Mouse (Mus musculus): Measurements from ENCODE around the gene Angpt4.

Angpt4 gene

DNA sequence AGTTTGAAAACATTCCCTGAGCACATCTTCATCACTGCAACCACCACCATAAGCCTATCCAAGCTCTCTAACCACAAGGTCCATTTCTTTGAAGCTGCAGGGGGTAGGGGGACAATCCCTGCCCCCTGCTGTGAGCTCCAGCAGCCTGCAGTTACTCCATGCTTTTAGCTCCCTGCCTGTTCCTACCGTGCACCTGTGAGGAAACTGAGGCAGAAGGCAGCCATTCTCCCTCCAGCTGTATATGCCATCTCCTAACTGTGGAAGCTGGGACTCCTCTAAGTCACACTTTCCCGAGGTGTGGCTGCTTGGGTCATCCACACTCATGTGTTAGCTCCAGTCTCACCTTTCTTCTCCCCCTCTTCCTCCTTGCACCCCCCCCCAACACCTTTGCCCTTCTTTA is 4.1 kb downstream of the Angpt4 start:
- in situ Hi-C loops (cut with MboI, MseI), result no loop called here

DNA sequence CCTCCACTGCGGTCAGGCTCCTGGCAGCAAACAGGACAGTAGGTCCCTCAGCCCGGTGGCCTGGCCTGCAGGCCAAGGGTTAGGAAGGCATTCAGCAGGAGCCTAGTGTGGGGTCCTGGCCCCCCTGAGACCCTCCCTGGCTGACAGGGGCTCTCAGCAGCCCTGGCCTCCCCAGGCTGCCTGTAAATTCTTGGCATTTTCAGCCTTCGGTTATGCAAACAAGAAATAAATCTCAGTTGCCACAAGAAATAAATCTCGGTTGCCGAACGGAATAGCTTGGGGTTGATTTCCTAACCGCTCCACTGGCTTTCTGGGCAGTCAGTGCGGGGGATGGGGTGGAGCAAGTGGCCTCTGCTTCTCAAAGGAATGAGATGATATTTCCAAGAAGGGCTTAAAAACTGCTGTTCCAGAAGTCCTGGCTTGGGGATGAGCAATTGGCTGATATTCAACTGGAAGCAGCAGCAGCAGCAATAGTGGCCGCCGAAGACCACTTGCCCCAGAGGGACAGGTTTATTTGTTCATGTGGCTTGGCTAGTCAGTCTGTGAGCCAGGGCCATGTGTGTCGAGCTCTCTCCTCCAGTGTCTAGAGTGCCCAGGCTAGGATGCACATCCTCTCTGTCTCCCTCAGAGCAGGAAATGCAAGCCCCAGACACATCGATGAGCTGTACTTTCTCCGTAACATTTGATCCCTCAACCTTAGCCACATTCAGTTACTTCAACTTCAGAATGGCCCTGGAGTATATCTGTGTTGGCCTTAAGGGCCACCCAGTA is 5.2 kb downstream of the Angpt4 start:
- in situ Hi-C loops (cut with MboI, MseI), result no loop called here

- in situ Hi-C loops (cut with MboI, MseI), result no loop called here
Observed at GRCm38 (mm10) chr2:151919140-151919539, 8.1 kb downstream of the Angpt4 start.

- in situ Hi-C loops (cut with MboI, MseI), result no loop called here
Observed at GRCm38 (mm10) chr2:151921068-151921467, 10.1 kb downstream of the Angpt4 start.

DNA sequence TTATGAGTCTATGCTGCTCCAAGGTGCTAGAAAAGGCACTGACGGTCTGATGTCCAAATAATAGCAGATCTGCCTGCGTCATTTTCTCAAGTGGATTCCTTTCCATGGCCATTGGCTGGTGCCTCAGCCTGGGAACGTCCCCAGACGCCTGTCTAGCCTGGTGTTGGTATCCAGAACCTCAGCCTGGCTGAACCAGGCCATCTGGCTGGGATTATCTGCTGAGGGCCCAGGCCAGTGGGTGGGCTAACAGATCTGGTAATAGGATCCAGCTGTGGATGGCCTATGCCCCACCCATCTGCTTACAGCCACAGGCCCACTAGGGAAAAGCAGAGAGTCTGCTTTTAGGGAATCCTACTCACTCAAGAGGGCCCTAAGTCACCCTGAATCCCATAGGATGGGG is 10.6 kb downstream of the Angpt4 start:
- in situ Hi-C loops (cut with MboI, MseI), result no loop called here

GRCm38 (mm10) chr2:151924276-151924675 is 13.3 kb downstream of the Angpt4 start:
- in situ Hi-C loops (cut with MboI, MseI), result no loop called here

DNA sequence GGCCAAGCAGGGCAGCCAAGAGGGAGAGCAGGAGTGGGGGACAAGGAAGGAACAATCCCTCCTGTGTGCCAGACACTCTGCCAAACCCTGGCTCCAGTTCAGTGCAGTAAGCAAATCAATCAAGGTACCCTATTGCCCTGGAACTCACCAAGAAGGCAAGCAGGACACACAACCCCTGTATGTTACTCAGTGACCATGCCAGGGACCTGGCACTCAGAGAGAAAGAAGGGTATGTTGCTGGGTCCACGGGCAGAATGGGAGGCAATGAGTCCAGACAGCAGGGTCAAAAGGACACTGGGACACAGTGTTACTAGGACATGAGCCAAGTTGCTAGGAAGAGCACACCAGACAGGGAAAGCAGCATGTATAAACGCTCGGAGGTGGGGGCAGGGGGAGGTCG is 14.7 kb downstream of the Angpt4 start:
- in situ Hi-C loops (cut with MboI, MseI), result loop anchor here (5.0 kb wide), 1 partner anchor 77 kb away; no protein-coding TSS in a partner anchor

GRCm38 (mm10) chr2:151927103-151927502 is 16.1 kb downstream of the Angpt4 start:
- in situ Hi-C loops (cut with MboI, MseI), result loop anchor here (5.0 kb wide), 1 partner anchor 75 kb away; no protein-coding TSS in a partner anchor

DNA sequence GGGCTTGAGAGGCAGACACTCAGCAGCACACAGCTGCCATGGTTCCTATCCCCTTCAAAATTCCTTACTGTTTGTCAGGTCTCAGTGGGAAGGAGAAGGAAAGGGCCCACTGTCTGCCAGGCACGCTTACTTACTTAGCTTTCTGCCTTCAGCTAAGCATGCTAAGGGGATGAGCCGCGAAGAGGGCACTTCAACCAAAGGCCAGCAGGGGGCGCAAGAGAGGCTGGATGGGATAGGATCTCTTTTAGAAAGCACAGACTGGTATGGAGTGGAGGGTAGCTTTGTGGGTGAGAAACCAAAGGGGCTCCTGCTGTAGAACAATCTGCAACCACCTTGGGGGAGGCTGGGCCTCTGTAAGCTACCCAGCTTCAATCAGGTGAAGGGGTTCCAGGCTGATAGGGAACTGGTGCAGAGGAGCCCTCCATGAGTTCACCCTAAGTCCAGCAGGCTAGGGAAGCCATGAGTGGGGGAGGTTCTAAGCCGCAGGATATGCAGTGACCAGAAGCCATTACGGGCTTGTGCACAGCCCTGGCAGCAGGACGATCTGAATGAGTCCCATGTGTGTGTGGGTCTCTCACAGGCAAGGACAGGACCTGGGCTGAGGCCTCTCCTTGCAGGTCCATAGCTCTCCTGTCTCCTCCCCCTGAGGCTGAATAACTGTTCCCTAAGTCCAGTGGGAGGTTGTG is 19.5 kb downstream of the Angpt4 start:
- in situ Hi-C loops (cut with MboI, MseI), result no loop called here

- in situ Hi-C loops (cut with MboI, MseI), result no loop called here
Observed at GRCm38 (mm10) chr2:151937893-151938292, 26.9 kb downstream of the Angpt4 start.

DNA sequence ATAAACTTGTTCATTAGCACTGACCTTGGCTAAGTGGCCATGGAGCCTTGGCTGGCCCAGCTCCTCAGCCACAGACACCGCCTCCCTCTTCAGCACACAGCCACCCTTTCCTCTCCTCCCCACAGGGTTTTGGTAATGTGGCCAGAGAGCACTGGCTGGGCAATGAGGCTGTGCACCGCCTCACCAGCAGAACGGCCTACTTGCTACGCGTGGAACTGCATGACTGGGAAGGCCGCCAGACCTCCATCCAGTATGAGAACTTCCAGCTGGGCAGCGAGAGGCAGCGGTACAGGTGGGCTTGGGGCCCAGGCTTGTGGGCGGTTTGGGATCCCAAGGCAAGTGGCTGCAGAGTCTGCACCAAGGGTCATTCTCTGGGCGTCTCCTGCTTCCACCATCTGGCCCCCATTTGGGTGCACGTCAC is 27.8 kb downstream of the Angpt4 start:
- in situ Hi-C loops (cut with MboI, MseI), result no loop called here

DNA sequence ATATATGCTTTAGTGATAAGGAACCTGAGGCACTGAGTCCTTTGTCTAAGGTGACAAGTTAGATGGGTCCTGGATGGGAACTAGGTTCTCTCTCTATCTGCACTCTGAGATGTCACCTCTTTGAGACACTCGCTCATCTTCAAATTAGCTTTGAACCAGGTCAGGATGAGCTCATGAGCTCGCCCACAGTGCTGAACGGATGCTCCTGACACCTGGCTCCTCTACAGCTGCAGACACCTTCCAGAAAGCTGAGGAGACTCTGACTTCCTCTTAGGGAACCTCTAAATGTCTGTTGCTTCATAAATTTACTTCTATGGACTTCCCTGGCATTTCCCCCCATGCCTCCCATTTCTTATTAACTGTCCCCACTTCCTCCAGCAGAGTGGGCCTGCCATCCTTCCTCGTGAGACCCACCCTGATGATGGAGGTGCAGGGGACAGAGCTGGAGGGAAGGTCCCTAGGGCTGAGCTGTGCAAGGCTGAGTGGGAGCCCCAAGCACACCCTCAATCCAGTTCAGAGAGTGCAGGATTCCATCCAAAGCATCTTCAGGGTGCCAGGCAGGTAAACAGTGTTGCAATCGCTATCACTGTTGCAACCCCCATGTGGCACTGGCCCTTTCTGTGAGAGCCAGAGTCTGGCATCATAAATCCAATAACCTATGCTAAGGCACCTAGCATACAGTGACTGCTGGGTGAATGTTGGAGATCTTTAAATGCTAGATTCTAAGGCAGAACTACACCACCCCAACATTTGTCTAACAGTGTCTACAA is 28.8 kb downstream of the Angpt4 start:
- in situ Hi-C loops (cut with MboI, MseI), result no loop called here

DNA sequence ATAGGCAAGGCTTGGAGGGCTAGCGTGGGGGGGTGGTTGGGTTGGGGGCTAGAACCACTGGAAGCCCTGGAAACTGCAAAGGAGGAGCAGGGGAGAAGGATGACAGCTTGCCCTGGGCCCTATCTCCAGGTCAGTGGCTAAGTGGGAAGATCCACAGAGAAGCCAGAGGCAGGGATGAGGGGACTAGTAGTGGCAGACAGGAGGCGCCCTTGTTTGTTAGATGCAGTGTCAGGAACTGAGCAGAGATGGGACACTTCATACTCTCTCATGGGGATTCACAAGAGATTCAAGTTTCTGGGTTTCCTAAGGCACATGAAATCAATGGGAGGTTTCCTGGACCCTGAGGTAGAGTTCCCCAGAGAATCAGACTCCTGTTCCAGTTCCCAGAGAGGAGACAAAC is 30.3 kb downstream of the Angpt4 start:
- in situ Hi-C loops (cut with MboI, MseI), result no loop called here

- in situ Hi-C loops (cut with MboI, MseI), result no loop called here
Observed at GRCm38 (mm10) chr2:151944106-151944505, 33.1 kb downstream of the Angpt4 start.

DNA sequence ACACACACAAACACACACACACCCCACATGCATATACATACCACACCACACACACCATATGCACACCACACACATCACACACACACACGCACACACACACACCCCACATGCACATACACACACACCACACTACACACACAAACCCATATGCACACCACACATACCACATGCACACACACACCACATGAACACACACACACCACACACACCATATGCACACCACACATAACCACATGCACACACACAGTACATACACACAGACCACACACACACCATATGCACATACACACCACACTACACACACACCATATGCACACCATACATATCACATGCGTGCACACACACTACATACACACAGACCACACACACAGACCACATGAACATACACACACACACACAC is 36.6 kb downstream of the Angpt4 start:
- in situ Hi-C loops (cut with MboI, MseI), result loop anchor here (5.0 kb wide), 1 partner anchor 40 kb away; no protein-coding TSS in a partner anchor

GRCm38 (mm10) chr2:151948311-151948710 is 37.3 kb downstream of the Angpt4 start:
- in situ Hi-C loops (cut with MboI, MseI), result loop anchor here (5.0 kb wide), 1 partner anchor 39 kb away; no protein-coding TSS in a partner anchor

DNA sequence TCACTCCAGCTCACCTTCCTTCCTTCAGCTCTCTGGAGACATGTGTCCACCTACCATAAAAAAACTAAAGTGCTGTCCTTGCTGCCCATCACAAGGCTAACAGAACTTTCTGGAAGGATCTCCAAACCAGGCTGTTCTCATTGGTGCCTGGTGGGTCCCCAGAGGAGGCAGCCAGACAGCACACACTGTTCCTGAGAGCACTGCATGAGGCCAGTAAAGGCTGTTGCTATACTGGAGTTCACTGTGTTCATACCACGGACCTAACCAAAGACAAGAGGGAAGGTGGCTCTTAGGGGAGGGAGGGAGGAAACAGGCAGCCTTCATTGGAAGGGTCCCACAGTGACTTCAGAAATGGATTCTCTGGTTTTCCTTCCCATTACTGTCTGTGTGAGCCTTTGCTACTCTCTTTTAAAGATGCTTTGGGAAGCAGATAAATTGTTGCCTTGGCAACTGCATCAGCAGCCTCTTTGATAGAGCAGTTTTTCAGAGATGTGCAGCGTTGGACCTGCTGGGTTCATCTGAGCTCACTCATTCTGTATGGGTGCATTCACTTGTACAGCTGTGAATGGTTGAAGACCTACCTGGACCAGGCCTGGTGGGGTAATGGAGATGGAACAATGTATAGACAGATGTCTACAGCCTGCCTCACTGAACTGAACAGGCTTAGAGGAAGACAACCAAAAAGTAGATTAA is 38.2 kb downstream of the Angpt4 start:
- in situ Hi-C loops (cut with MboI, MseI), result loop anchor here (5.0 kb wide), 1 partner anchor 38 kb away; no protein-coding TSS in a partner anchor

DNA sequence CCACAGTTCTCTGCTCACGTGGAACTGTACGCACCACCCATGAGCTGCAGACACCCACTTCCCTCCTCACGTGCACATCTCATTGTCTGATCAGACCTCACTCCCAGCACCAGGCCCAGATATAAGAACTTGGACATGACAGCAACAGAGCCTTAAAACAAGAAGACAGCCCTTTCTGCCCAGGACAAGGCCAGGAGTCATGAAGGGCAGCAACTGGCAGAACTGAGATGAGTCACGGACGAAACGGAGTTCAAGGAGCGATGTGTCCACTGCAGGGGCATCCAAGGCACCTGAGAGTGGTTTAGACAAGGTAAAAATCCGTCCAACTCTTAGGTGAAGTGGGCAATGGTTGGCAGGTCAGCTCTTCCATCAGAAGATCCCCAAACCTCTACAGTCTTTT is 42.7 kb downstream of the Angpt4 start:
- in situ Hi-C loops (cut with MboI, MseI), result no loop called here

DNA sequence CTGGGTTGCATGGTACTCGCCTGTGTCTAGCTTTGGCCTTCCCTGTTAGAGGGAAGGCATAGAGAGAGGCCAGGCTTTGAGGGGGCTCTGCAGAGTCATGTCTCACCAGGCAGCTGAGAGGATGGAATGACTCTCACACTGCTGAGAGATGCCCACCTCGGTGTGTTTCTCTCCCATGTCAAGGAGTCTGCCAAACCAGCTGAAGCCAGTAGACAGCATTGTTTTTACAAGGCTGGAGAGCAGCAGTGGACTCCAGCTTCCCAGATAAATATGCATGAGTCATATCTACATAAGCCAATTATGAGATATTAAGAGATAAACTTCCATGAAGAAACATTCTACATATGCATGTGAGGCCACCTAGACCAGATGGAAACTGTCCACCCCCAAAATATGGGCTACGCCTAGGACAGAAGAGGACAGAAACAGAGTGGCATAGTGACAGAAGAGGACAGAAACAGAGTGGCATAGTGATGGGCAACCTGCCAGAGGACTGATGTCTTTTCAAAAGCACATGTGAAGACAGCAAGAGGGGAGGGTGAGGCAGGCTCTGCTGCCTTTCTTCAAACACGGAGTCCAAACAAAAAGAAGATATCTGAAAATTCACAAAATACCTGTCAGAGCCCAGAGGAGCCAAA is 45.6 kb downstream of the Angpt4 start:
- in situ Hi-C loops (cut with MboI, MseI), result no loop called here

DNA sequence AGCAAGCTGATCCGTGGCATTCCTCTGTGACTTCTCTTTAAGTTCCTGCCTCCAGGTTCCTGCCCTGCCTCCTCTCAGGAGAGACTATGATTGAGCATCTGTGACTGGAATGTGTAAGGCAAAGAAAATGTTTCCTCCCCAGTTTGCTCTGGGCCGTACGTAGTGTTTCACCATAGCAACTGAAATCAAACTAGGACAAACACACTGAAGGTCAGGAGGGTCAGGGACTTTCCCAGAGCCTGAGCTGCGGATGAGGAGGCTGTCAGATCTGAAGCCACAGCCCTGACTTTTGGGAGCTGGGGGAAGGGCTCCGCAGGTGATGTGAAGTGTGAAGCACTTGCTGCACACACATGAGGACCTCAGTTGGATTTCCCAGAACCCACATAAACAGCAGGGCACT is 48.3 kb downstream of the Angpt4 start:
- in situ Hi-C loops (cut with MboI, MseI), result no loop called here

All from regulatory T cell (primary cell).